ENCODE assay signal across 9 mouse cellular contexts in the genomic region with DNA sequence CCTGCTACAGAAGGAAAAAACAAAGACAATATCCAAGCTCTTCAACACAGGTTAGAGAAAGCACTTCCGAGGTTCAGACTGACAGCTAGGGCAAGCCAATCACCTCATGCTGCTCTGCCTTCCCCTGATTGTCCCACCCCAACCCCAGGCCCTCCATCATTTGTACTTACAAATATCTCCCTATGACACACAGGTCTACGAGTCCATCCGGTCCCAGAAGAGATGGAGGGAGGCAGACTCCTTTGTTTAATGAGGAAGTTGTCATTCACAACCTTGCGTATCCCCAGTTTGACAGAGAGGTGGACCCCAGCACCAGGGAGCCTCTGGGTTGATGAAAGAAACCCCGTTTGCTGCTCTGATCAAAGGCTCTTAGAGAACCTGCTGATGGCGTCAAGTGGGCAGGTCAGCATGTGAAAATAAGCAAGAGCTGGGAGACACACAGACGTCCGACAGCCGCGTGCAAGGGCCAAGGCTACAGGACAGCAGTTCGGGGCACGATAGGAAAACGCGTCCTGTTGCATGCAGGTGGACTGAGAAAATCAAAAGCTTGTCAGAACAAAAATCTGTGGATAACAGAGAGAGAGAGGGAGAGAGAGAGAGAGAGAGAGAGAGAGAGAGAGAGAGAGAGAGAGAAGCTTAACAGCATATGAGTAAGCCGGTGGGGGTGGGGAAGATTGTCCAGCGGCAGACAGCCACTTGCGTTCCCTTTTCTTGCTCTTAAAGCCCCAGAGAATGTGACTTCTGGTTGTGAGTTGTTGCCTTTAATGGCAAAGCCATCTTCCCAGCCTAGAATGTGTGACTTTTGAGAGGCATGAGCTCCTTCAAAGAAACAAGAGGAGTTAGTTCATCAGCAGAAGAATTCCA.
A peak's percentile ranks its signal among the peaks of the same experiment; 100 is the strongest.
DNase-seq lines count a peak whose midpoint lies in the region; ATAC-seq and TF ChIP-seq lines count a peak whose summit lies in the region.
"Had no signal": no experiment of that assay in that cellular context is flagged by ENCODE, and none has a peak within 500 bp of the region (broad histone marks: within the 10 kb centered on the region; RNA-seq: fewer than 3 reads in every experiment).

No protein-coding gene starts in this region.

- H3K4me2 ChIP-seq in hindbrain, postnatal 0 days (ENCODE audit: low read depth, low read length) = no peak overlapping the region
- H3K4me2 ChIP-seq in intestine, embryonic 16.5 days (ENCODE audit: low read depth, low read length) = 0 out of 2 replicates have a peak overlapping the region, but pooled peaks have one; percentile 7

- H3K4me3 ChIP-seq in hindbrain, embryonic 10.5 days = no peak overlapping the region
- H3K4me3 ChIP-seq in hindbrain, postnatal 0 days (ENCODE audit: low read length) = no peak overlapping the region
- peak overlapping the region; percentile 25 for H3K4me3 ChIP-seq in bone marrow macrophage, adult 2 months (ENCODE audit: insufficient read depth, low read length)
- H3K4me3 ChIP-seq in intestine, embryonic 16.5 days (ENCODE audit: low read length) = no peak overlapping the region
- H3K4me3 ChIP-seq: myocyte had no signal

- DNase-seq in hindbrain, embryonic 10.5 days (ENCODE audit: low spot score) = peak; percentile 64
- no peak for DNase-seq in hindbrain, postnatal 0 days (ENCODE audit: low spot score)
- DNase-seq in mesoderm, embryonic 11.5 days (ENCODE audit: low read depth, low spot score) = peak; percentile 43
- DNase-seq in thymus, postnatal 25 days = no peak
- no peak for DNase-seq in layer of hippocampus, postnatal 36 days
- no peak for DNase-seq in cerebellum, postnatal 4 days (ENCODE audit: low spot score in 2 of 2)

- peak overlapping the region; percentile 53; the same call in 1 of the 2 replicates for H3K27ac ChIP-seq in hindbrain, embryonic 10.5 days
- H3K27ac ChIP-seq in hindbrain, postnatal 0 days = no peak overlapping the region; the same call in 1 of the 2 replicates
- H3K27ac ChIP-seq in bone marrow macrophage, adult 2 months (ENCODE audit: insufficient read depth, low read depth, low read length) = peak overlapping the region; percentile 81
- H3K27ac ChIP-seq in intestine, embryonic 16.5 days (ENCODE audit: low read length) = peak overlapping the region; percentile 67

- peaks cover 90% of the 10 kb centered on the region for H3K27me3 ChIP-seq in hindbrain, embryonic 10.5 days (ENCODE audit: insufficient read depth, poor library complexity, severe bottlenecking)
- H3K27me3 ChIP-seq in hindbrain, postnatal 0 days (ENCODE audit: insufficient read depth, low read length) = no peaks in the 10 kb centered on the region
- H3K27me3 ChIP-seq in intestine, embryonic 16.5 days (replicated peaks; ENCODE audit: control insufficient read depth, insufficient read depth, low read length) = no peaks in the 10 kb centered on the region

- ATAC-seq in hindbrain, postnatal 0 days = no peak
- no peak for ATAC-seq in intestine, embryonic 16.5 days

- H3K4me1 ChIP-seq in hindbrain, embryonic 10.5 days (replicated peaks) = peaks cover 31% of the 10 kb centered on the region
- 0 out of 2 replicates have a peak, but pooled peaks cover 6% of the 10 kb centered on the region for H3K4me1 ChIP-seq in hindbrain, postnatal 0 days (ENCODE audit: insufficient read depth, low read length)
- peaks cover 34% of the 10 kb centered on the region for H3K4me1 ChIP-seq in bone marrow macrophage, adult 2 months (ENCODE audit: control insufficient read depth, insufficient read depth, low read length)
- peaks cover 21% of the 10 kb centered on the region for H3K4me1 ChIP-seq in intestine, embryonic 16.5 days (ENCODE audit: control insufficient read depth, insufficient read depth, low read length)

- H3K9ac ChIP-seq in hindbrain, postnatal 0 days (replicated peaks; ENCODE audit: low read length) = no peak overlapping the region
- peak overlapping the region; percentile 48 for H3K9ac ChIP-seq in intestine, embryonic 16.5 days (ENCODE audit: low read depth, low read length)

- peaks cover 7% of the 10 kb centered on the region for H3K9me3 ChIP-seq in hindbrain, embryonic 10.5 days
- H3K9me3 ChIP-seq in hindbrain, postnatal 0 days (ENCODE audit: low read length) = no peaks in the 10 kb centered on the region
- H3K9me3 ChIP-seq in intestine, embryonic 16.5 days (ENCODE audit: control insufficient read depth, low read length) = no peaks in the 10 kb centered on the region

- TF ChIP-seq POLR2A in bone marrow macrophage, adult 2 months (IDR thresholded peaks at IDR 0.05; ENCODE audit: borderline replicate concordance, low read depth, low read length) = no peak

- WGBS in hindbrain, embryonic 10.5 days = 22% methylated on average over 17 of the region's 17 CpGs
- WGBS in hindbrain, postnatal 0 days = 34% methylated on average over 17 of the region's 17 CpGs
- WGBS in intestine, embryonic 16.5 days = 47% methylated on average over 17 of the region's 17 CpGs

- TF ChIP-seq CTCF in hindbrain, postnatal 0 days (IDR thresholded peaks at IDR 0.05; ENCODE audit: low read depth) = no peak
- TF ChIP-seq CTCF in bone marrow macrophage, adult 2 months (IDR thresholded peaks at IDR 0.05; ENCODE audit: low read depth, low read length) = no peak

- H3K36me3 ChIP-seq in hindbrain, embryonic 10.5 days = no peaks in the 10 kb centered on the region
- H3K36me3 ChIP-seq in hindbrain, postnatal 0 days (ENCODE audit: insufficient read depth, low read length) = no peaks in the 10 kb centered on the region
- no peaks in the 10 kb centered on the region for H3K36me3 ChIP-seq in intestine, embryonic 16.5 days (ENCODE audit: control insufficient read depth, insufficient read depth, low read length)

Comparison
In these comparisons a context has a peak if more than half of its experiments do, and no peak if none do; other contexts are left out.
1. DNase-seq: peak in hindbrain, embryonic 10.5 days (single experiment) and mesoderm, embryonic 11.5 days (single experiment); none in hindbrain, postnatal 0 days (single experiment), thymus, postnatal 25 days (single experiment), layer of hippocampus, postnatal 36 days (0 of 2) and cerebellum, postnatal 4 days (0 of 2).